Mouse (Mus musculus): ENCODE data around the gene D130040H23Rik. TPM values are rescaled to one million over a fixed set of nuclear protein-coding genes. Genes with fewer than 3 reads are reported as not detected.

D130040H23Rik gene
- polyA plus RNA-seq (2012; rRNA removed) = 7.1 and 8.9 TPM in 2 replicates

GRCm38 (mm10) chr8:69270386-69271202, at the start of gene D130040H23Rik:
Gene D130040H23Rik, plus strand, starts transcription at chr8:69271080.
- DNase-seq (ENCODE audit: extremely low spot score in 1 of 2, low spot score in 1 of 2) = peak; percentile 87

- no peak for DNase-seq (ENCODE audit: extremely low spot score in 1 of 2, low spot score in 1 of 2)
Observed at GRCm38 (mm10) chr8:69242541-69242940, 28.3 kb upstream of the D130040H23Rik start.

GRCm38 (mm10) chr8:69268525-69268924, 2.4 kb upstream of the D130040H23Rik start:
- DNase-seq (ENCODE audit: extremely low spot score in 1 of 2, low spot score in 1 of 2) = peak in 1 of 2 experiments; percentile 26

- DNase-seq (ENCODE audit: extremely low spot score in 1 of 2, low spot score in 1 of 2) = no peak
Observed at GRCm38 (mm10) chr8:69271203-69271554, 299 bp downstream of the D130040H23Rik start.

- DNase-seq (ENCODE audit: extremely low spot score in 1 of 2, low spot score in 1 of 2) = no peak
Observed at GRCm38 (mm10) chr8:69272435-69272834, 1.6 kb downstream of the D130040H23Rik start.

- no peak for DNase-seq (ENCODE audit: extremely low spot score in 1 of 2, low spot score in 1 of 2)
Observed at GRCm38 (mm10) chr8:69324771-69325170, 53.9 kb downstream of the D130040H23Rik start.

GRCm38 (mm10) chr8:69328301-69329288, 57.7 kb downstream of the D130040H23Rik start:
- peak; percentile 74 to 98 for DNase-seq (ENCODE audit: extremely low spot score in 1 of 2, low spot score in 1 of 2)

GRCm38 (mm10) chr8:69329289-69329688, 58.4 kb downstream of the D130040H23Rik start:
- peak in 1 of 2 experiments; percentile 1 for DNase-seq (ENCODE audit: extremely low spot score in 1 of 2, low spot score in 1 of 2)

Other genes with a start within 250 kb of the D130040H23Rik start
- 9.4 and 12.0 TPM in 2 replicates for gene Zfp930, start 62.0 kb upstream of the D130040H23Rik start, polyA plus RNA-seq (2012; rRNA removed)
- 0.15 and 0.16 TPM in 2 replicates for gene Gm9495, start 182.5 kb downstream of the D130040H23Rik start, polyA plus RNA-seq (2012; rRNA removed)

Measured in frontal cortex, adult 2 months (tissue).